Mouse (Mus musculus) midbrain, embryonic 14.5 days (tissue): ENCODE data around the gene Rab6b. TPM values are rescaled to one million over a fixed set of nuclear protein-coding genes. Genes with fewer than 3 reads are reported as not detected.

Source experiments
- ATAC-seq: fragments of 200-750 bp; cut with Nextera tagmentation; 2 replicates; pipeline ENCODE4 v1.8.0; 2017; ENCODE audit warnings: moderate number of reproducible peaks, moderate library complexity; ENCODE audit not compliant: low FRiP score, low TSS enrichment
- DNase-seq: peaks from one replicate; pipeline ENCODE4 v3.0.0-alpha.2; 2015
- H3K27ac ChIP-seq: fragments of 300-500 bp; sonication (generic); replicated peaks from 2 replicates; pipeline ENCODE4 v1.5.1; 2014; ENCODE audit warnings: mild to moderate bottlenecking, low read depth, low read length, moderate library complexity
- H3K27me3 ChIP-seq: fragments of 300-500 bp; sonication (generic); 2 replicates; pipeline ENCODE4 v1.6.1; 2014; ENCODE audit warnings: low read length, control low read depth, mixed read lengths; ENCODE audit not compliant: control insufficient read depth, insufficient read depth
- H3K36me3 ChIP-seq: fragments of 300-500 bp; sonication (generic); 2 replicates; pipeline ENCODE4 v1.6.1; 2014; ENCODE audit warnings: low read length, control low read depth; ENCODE audit not compliant: control insufficient read depth, insufficient read depth
- H3K4me1 ChIP-seq: fragments of 300-500 bp; sonication (generic); 2 replicates; pipeline ENCODE4 v1.6.1; 2014; ENCODE audit warnings: mild to moderate bottlenecking, antibody characterized with exemption, low read length, control low read depth; ENCODE audit not compliant: control insufficient read depth, insufficient read depth
- H3K4me2 ChIP-seq: fragments of 300-500 bp; sonication (generic); 2 replicates; pipeline ENCODE4 v1.6.1; 2014; ENCODE audit warnings: mild to moderate bottlenecking, low read length, moderate library complexity
- H3K4me3 ChIP-seq: fragments of 300-500 bp; sonication (generic); replicated peaks from 2 replicates; pipeline ENCODE4 v1.5.1; 2014; ENCODE audit warnings: low read depth, low read length
- H3K9ac ChIP-seq: fragments of 300-500 bp; sonication (generic); replicated peaks from 2 replicates; pipeline ENCODE4 v1.6.1; 2014; ENCODE audit warnings: mild to moderate bottlenecking, low read length, moderate library complexity
- H3K9me3 ChIP-seq: fragments of 300-500 bp; sonication (generic); 2 replicates; pipeline ENCODE4 v1.6.1; 2016; ENCODE audit warnings: low read length, control low read depth, mixed read lengths; ENCODE audit not compliant: control insufficient read depth
- WGBS: fragments of 180-500 bp; shearing (Covaris S2); extraction: QIAGEN DNeasy Blood & Tissue Kit; methylation state at CpG from one replicate; pipeline ENCODE4 v1.1.7; 2014; 5-methylcytosine and 5-hydroxymethylcytosine counted together
- polyA plus RNA-seq: library from polyadenylated mRNA; unstranded; fragments of >200 nt; fragmentation: Nextera tagmentation; extraction: Ambion mirVana; gene quantifications from 2 replicates; pipeline ENCODE4 v1.2.1, GENCODE M21; 2014

Gene Rab6b
- polyA plus RNA-seq, 1 experiment from 2014 or later = 64.2 TPM

- Histone ChIP-seq H3K4me3 (no peak overlapping the region), H3K4me2 (0 out of 2 replicates have a peak overlapping the region, but pooled peaks have one; percentile 29), H3K27me3 (no peaks in the 10 kb centered on the region), H3K36me3 (no peaks in the 10 kb centered on the region), H3K4me1 (no peaks in the 10 kb centered on the region), H3K27ac (no peak overlapping the region), H3K9ac (no peak overlapping the region), H3K9me3 (no peaks in the 10 kb centered on the region)
- ATAC-seq (no peak), DNase-seq (no peak)
- WGBS = 91% methylated on average over 15 of the region's 15 CpGs
These were observed 117.7 kb downstream of the Rab6b start for GRCm38 (mm10) chr9:103229037-103229867.

DNA sequence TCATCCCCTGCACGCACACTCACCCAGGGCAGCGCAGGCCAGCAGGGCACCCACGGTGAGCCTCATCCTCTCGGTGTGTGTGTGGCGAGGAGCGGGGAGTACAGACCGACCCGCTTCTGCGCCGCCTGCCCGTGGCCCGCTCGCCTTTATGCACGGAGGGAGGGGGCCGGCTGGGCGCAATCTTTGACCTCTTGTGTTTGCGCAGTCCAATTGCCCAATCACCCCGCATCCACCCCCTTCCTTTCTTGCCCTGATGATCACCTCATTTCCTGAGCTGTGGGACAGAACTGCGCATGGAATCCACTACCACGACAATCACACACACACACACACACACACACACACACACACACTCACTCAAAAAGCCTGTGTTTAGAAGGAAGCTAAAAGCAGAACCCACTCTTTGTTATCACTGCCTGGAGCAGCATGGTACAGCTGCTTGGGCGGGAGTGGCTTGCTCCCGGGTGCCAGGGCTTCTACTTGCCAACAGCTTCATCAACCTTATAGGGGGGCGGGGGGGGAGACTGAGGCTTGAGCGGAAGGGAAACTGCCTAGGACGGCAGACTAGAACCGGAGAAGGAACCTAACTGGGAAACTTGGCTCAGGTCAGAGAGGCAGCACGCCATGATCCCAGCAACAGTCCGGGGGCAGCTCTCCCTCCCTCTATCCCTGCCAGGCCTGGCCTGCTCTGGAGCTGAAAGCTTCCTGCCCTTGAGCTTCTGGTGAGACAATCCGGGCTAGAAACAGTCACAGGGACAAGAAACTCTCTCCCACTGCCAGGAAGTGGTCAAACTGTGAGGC is 118.8 kb downstream of the Rab6b start, which contains the start of the genes Gm20425 and Trf:
Gm20425 (minus strand) TSS at position 157 of the 801 bp plus-strand sequence.
Trf (minus strand) TSS at position 294 of the 801 bp plus-strand sequence.
- no peak within 1 kb of the TSS for H3K4me3 ChIP-seq
- peak; percentile 45 for DNase-seq
- H3K4me2 ChIP-seq = peak within 1 kb of the TSS; percentile 29
- no peaks in the 10 kb centered on the region for H3K4me1 ChIP-seq
- H3K36me3 ChIP-seq = no peaks in the 10 kb centered on the region
- no peak for ATAC-seq
- H3K9me3 ChIP-seq = no peaks in the 10 kb centered on the region
- H3K27me3 ChIP-seq = no peaks in the 10 kb centered on the region
- peak within 1 kb of the TSS; percentile 49; the same call in 1 of the 2 replicates for H3K27ac ChIP-seq
- H3K9ac ChIP-seq = 0 out of 2 replicates have a peak within 1 kb of the TSS, but pooled peaks have one; percentile 9
- 59% methylated on average over 29 of the region's 29 CpGs for WGBS

DNA sequence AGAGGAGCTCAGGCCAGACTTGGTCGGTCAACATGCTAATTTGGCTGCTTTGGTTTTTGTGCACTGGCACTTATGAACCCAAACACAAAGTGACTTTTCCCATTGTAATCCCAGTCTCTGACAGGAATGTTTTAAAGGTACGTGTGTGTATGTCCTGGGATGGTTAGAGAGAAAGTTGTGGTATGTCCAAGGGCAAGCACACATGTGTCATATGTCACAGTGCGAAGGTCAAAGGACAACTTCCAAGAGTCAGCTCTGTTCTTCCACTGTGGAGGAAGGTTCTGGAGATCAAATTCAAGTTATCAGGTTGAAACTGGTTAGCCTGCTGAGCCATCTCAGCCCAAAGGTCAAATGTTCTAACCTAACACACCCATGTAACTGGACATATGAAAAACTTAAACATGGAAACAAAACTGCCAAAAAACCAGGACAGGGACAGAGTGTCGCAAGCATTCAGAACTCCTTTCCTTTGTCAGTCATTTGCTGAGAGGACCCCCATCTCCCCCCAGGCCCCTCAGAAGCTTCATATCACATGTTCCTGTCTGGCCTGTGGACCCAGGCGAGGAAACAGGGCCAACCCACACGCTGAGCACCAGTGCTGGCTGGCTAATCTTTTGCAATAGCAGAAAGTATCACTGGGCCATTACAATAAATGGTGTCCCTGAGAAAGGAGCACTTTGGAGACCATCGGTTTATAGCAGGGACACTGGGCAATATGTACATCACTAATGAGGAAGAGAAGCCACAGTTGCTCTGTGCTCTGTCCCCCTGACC is 120.8 kb downstream of the Rab6b start:
- Histone ChIP-seq H3K9me3 (no peaks in the 10 kb centered on the region), H3K36me3 (no peaks in the 10 kb centered on the region), H3K4me2 (no peak overlapping the region), H3K4me3 (no peak overlapping the region), H3K27me3 (no peaks in the 10 kb centered on the region), H3K27ac (no peak overlapping the region), H3K4me1 (no peaks in the 10 kb centered on the region), H3K9ac (no peak overlapping the region)
- DNase-seq (no peak), ATAC-seq (no peak)
- 88% methylated on average over 7 of the region's 7 CpGs for WGBS

GRCm38 (mm10) chr9:103233006-103233395 is 121.4 kb downstream of the Rab6b start:
- Histone ChIP-seq H3K27ac (no peak overlapping the region), H3K9me3 (no peaks in the 10 kb centered on the region), H3K4me2 (no peak overlapping the region), H3K4me1 (no peaks in the 10 kb centered on the region), H3K4me3 (no peak overlapping the region), H3K27me3 (no peaks in the 10 kb centered on the region), H3K36me3 (no peaks in the 10 kb centered on the region), H3K9ac (no peak overlapping the region)
- DNase-seq = no peak
- 76% methylated on average over 7 of the region's 7 CpGs for WGBS
- no peak for ATAC-seq

DNA sequence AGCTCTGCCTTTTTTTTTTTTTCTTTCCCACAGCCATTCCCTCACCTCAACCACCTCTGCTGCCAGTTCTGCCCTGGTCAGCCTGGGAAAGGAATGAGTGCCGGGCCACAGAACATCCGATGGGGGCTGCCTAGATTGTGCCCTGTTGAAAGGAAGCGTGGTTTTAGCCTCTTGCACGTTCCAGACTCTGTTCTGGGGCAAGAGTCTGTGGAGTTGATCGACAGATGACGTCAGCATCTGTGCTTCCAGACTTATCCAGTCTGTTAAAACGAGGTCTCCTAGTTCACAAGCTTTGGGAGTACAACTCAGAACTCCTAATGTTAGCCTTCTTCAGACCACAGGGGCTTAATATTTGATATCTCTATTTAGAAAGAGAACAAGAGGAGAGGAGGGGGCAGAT is 122.5 kb downstream of the Rab6b start:
- Histone ChIP-seq H3K27me3 (no peaks in the 10 kb centered on the region), H3K27ac (no peak overlapping the region)
- WGBS = 80% methylated on average over 7 of the region's 7 CpGs

GRCm38 (mm10) chr9:103234565-103235165 is 123.1 kb downstream of the Rab6b start:
- ATAC-seq (no peak), DNase-seq (no peak)
- H3K9ac ChIP-seq = no peak overlapping the region
- no peak overlapping the region for H3K27ac ChIP-seq
- no peaks in the 10 kb centered on the region for H3K4me1 ChIP-seq
- H3K36me3 ChIP-seq = no peaks in the 10 kb centered on the region
- H3K9me3 ChIP-seq = no peaks in the 10 kb centered on the region
- H3K4me2 ChIP-seq = no peak overlapping the region
- H3K4me3 ChIP-seq = no peak overlapping the region
- 65% methylated on average over 7 of the region's 7 CpGs for WGBS
- no peaks in the 10 kb centered on the region for H3K27me3 ChIP-seq

More for the DNA sequence above, 122.5 kb downstream of the Rab6b start:
- ATAC-seq = no peak
- H3K9ac ChIP-seq = no peak overlapping the region
- no peak for DNase-seq
- no peak overlapping the region for H3K4me2 ChIP-seq
- no peaks in the 10 kb centered on the region for H3K9me3 ChIP-seq
- no peak overlapping the region for H3K4me3 ChIP-seq
- no peaks in the 10 kb centered on the region for H3K4me1 ChIP-seq
- no peaks in the 10 kb centered on the region for H3K36me3 ChIP-seq
